Mouse (Mus musculus) lung, embryonic 15.5 days (tissue): ENCODE results near the gene Smyd2. TPM values are rescaled to one million over a fixed set of nuclear protein-coding genes. Genes with fewer than 3 reads are reported as not detected.
A peak's percentile ranks its signal among the peaks of the same experiment; 100 is the strongest.

Experiments used
- ATAC-seq: fragments of 200-750 bp; cut with Nextera tagmentation; 2 replicates; pipeline ENCODE4 v1.8.0; 2017; ENCODE audit warnings: moderate number of reproducible peaks, borderline replicate concordance; ENCODE audit not compliant: low FRiP score, low TSS enrichment; ENCODE audit errors: extremely low read depth
- H3K27ac ChIP-seq: fragments of 300-500 bp; sonication (generic); 2 replicates; pipeline ENCODE4 v1.5.1; 2015; ENCODE audit warnings: moderate library complexity, mild to moderate bottlenecking, inconsistent platforms
- H3K27me3 ChIP-seq: fragments of 300-500 bp; sonication (generic); 2 replicates; pipeline ENCODE4 v1.6.1; 2015; ENCODE audit warnings: inconsistent platforms
- H3K36me3 ChIP-seq: fragments of 300-500 bp; sonication (generic); 2 replicates; pipeline ENCODE4 v1.6.1; 2015; ENCODE audit warnings: inconsistent platforms
- H3K4me1 ChIP-seq: fragments of 300-500 bp; sonication (generic); 2 replicates; pipeline ENCODE4 v1.6.1; 2015; ENCODE audit warnings: inconsistent platforms
- H3K4me2 ChIP-seq: fragments of 300-500 bp; sonication (generic); 2 replicates; pipeline ENCODE4 v1.6.1; 2015; ENCODE audit warnings: inconsistent platforms, mild to moderate bottlenecking, moderate library complexity
- H3K4me3 ChIP-seq: fragments of 300-500 bp; sonication (generic); 2 replicates; pipeline ENCODE4 v1.5.1; 2015; ENCODE audit warnings: mild to moderate bottlenecking, inconsistent platforms
- H3K9ac ChIP-seq: fragments of 300-500 bp; sonication (generic); 2 replicates; pipeline ENCODE4 v1.6.1; 2015; ENCODE audit warnings: inconsistent platforms
- H3K9me3 ChIP-seq: fragments of 300-500 bp; sonication (generic); 2 replicates; pipeline ENCODE4 v1.6.1; 2016; ENCODE audit warnings: inconsistent platforms
- WGBS: fragments of 180-500 bp; shearing (Covaris S2); methylation state at CpG from one replicate; pipeline ENCODE4 v1.1.7; 2015; 5-methylcytosine and 5-hydroxymethylcytosine counted together
- polyA plus RNA-seq: library from polyadenylated mRNA; unstranded; fragments of >200 nt; fragmentation: Nextera tagmentation; extraction: Ambion mirVana; gene quantifications from 2 replicates; pipeline ENCODE4 v1.2.1, GENCODE M21; 2015

Gene Smyd2
- polyA plus RNA-seq, 1 experiment from 2014 or later, result 98.5 TPM

- Histone ChIP-seq H3K4me1 (no peaks in the 10 kb centered on the region), H3K9me3 (no peaks in the 10 kb centered on the region), H3K4me2 (no peak overlapping the region), H3K27ac (no peak overlapping the region), H3K27me3 (no peaks in the 10 kb centered on the region), H3K4me3 (no peak overlapping the region), H3K9ac (no peak overlapping the region), H3K36me3 (peaks cover 42% of the 10 kb centered on the region)
- 82% methylated on average over 13 of the region's 13 CpGs for WGBS
- ATAC-seq, result no peak
These were observed 67.5 kb downstream of the Smyd2 start for GRCm38 (mm10) chr1:189854646-189855045.

GRCm38 (mm10) chr1:189852456-189852855 is 69.7 kb downstream of the Smyd2 start:
- peaks cover 38% of the 10 kb centered on the region for H3K36me3 ChIP-seq
- no peak overlapping the region for H3K4me2 ChIP-seq
- no peak overlapping the region for H3K27ac ChIP-seq
- WGBS, result 53% methylated on average over 7 of the region's 7 CpGs
- H3K9me3 ChIP-seq, result no peaks in the 10 kb centered on the region
- H3K4me1 ChIP-seq, result no peaks in the 10 kb centered on the region
- ATAC-seq, result peak; percentile 59; the same call in 1 of the 2 replicates
- no peak overlapping the region for H3K4me3 ChIP-seq
- H3K9ac ChIP-seq, result no peak overlapping the region
- H3K27me3 ChIP-seq, result no peaks in the 10 kb centered on the region

GRCm38 (mm10) chr1:189852051-189852450 is 70.1 kb downstream of the Smyd2 start:
- no peaks in the 10 kb centered on the region for H3K27me3 ChIP-seq
- no peak overlapping the region for H3K4me2 ChIP-seq
- H3K27ac ChIP-seq, result no peak overlapping the region
- H3K9ac ChIP-seq, result no peak overlapping the region
- no peaks in the 10 kb centered on the region for H3K4me1 ChIP-seq
- H3K9me3 ChIP-seq, result no peaks in the 10 kb centered on the region
- no peak for ATAC-seq
- H3K4me3 ChIP-seq, result no peak overlapping the region
- 81% methylated on average over 5 of the region's 5 CpGs for WGBS
- H3K36me3 ChIP-seq, result peaks cover 35% of the 10 kb centered on the region

- no peaks in the 10 kb centered on the region for H3K27me3 ChIP-seq
- no peak overlapping the region for H3K4me2 ChIP-seq
- H3K9ac ChIP-seq, result no peak overlapping the region
- H3K36me3 ChIP-seq, result peaks cover 34% of the 10 kb centered on the region
- H3K4me3 ChIP-seq, result no peak overlapping the region
- H3K9me3 ChIP-seq, result no peaks in the 10 kb centered on the region
- no peak for ATAC-seq
- H3K4me1 ChIP-seq, result no peaks in the 10 kb centered on the region
- no peak overlapping the region for H3K27ac ChIP-seq
- WGBS, result 72% methylated on average over 11 of the region's 11 CpGs
These were observed 72.6 kb downstream of the Smyd2 start for GRCm38 (mm10) chr1:189849550-189849949.

GRCm38 (mm10) chr1:189846319-189846718 is 75.8 kb downstream of the Smyd2 start:
- no peak overlapping the region for H3K4me2 ChIP-seq
- no peak overlapping the region for H3K27ac ChIP-seq
- no peak overlapping the region for H3K9ac ChIP-seq
- WGBS, result 92% methylated on average over 2 of the region's 2 CpGs
- no peaks in the 10 kb centered on the region for H3K27me3 ChIP-seq
- ATAC-seq, result no peak
- peaks cover 42% of the 10 kb centered on the region for H3K36me3 ChIP-seq
- H3K9me3 ChIP-seq, result no peaks in the 10 kb centered on the region
- H3K4me3 ChIP-seq, result no peak overlapping the region
- no peaks in the 10 kb centered on the region for H3K4me1 ChIP-seq

- Histone ChIP-seq H3K9me3 (no peaks in the 10 kb centered on the region), H3K36me3 (peaks cover 4% of the 10 kb centered on the region; the same call in 1 of the 2 replicates), H3K4me1 (peaks cover 8% of the 10 kb centered on the region), H3K4me2 (no peak overlapping the region), H3K27me3 (no peaks in the 10 kb centered on the region), H3K4me3 (no peak overlapping the region), H3K9ac (no peak overlapping the region), H3K27ac (no peak overlapping the region)
- 53% methylated on average over 13 of the region's 13 CpGs for WGBS
- ATAC-seq, result no peak
These were observed 88.0 kb downstream of the Smyd2 start for GRCm38 (mm10) chr1:189834166-189834565.

GRCm38 (mm10) chr1:189833351-189833750 is 88.8 kb downstream of the Smyd2 start:
- H3K36me3 ChIP-seq, result peaks cover 9% of the 10 kb centered on the region; the same call in 1 of the 2 replicates
- peaks cover 8% of the 10 kb centered on the region for H3K4me1 ChIP-seq
- no peak overlapping the region for H3K4me3 ChIP-seq
- no peaks in the 10 kb centered on the region for H3K27me3 ChIP-seq
- WGBS, result 66% methylated on average over 7 of the region's 7 CpGs
- ATAC-seq, result no peak
- H3K27ac ChIP-seq, result no peak overlapping the region
- no peak overlapping the region for H3K9ac ChIP-seq
- H3K9me3 ChIP-seq, result no peaks in the 10 kb centered on the region
- H3K4me2 ChIP-seq, result no peak overlapping the region

- WGBS, result 18% methylated on average over 12 of the region's 12 CpGs
- no peak overlapping the region; the same call in 1 of the 2 replicates for H3K27ac ChIP-seq
- H3K4me2 ChIP-seq, result no peak overlapping the region
These were observed 91.3 kb downstream of the Smyd2 start for GRCm38 (mm10) chr1:189830797-189831232.

More at GRCm38 (mm10) chr1:189830797-189831232, 91.3 kb downstream of the Smyd2 start:
- no peak overlapping the region for H3K4me3 ChIP-seq
- peak; percentile 60; the same call in 1 of the 2 replicates for ATAC-seq
- H3K9ac ChIP-seq, result no peak overlapping the region
- peaks cover 17% of the 10 kb centered on the region; the same call in 1 of the 2 replicates for H3K36me3 ChIP-seq
- H3K4me1 ChIP-seq, result peaks cover 8% of the 10 kb centered on the region
- H3K27me3 ChIP-seq, result no peaks in the 10 kb centered on the region
- no peaks in the 10 kb centered on the region for H3K9me3 ChIP-seq

Other genes with a start within 250 kb of the Smyd2 start
- 96.7 and 101 TPM in 2 replicates for gene Cenpf, start 234.3 kb downstream of the Smyd2 start, polyA plus RNA-seq
- 8.3 and 8.6 TPM in 2 replicates for gene Ptpn14, start 194.1 kb downstream of the Smyd2 start, polyA plus RNA-seq
- 1.8 and 2.0 TPM in 2 replicates for gene Prox1, start 248.4 kb upstream of the Smyd2 start, polyA plus RNA-seq